Mouse (Mus musculus) CH12.LX (cell line): ENCODE results near the gene Hcfc2.

Source experiments
- BHLHE40 ChIP-seq: IDR thresholded peaks from 2 replicates; pipeline ENCODE4 v1.6.1; 2011; ENCODE audit warnings: mild to moderate bottlenecking, low read depth, low read length, improper control_type of control experiment
- TCF12 ChIP-seq: IDR thresholded peaks from 2 replicates; pipeline ENCODE4 v1.6.1; 2014; ENCODE audit warnings: low read depth, mild to moderate bottlenecking, inconsistent platforms, low read length, improper control_type of control experiment

- TF ChIP-seq TCF12 (no peak), BHLHE40 (no peak)
These were observed 30.0 kb upstream of the Hcfc2 start for GRCm38 (mm10) chr10:82665951-82666350.
